ENCODE assay signal across 23 mouse cellular contexts in genomic region chr5:38636301-38636749, GRCm38 (mm10). TPM values are rescaled to one million over a fixed set of nuclear protein-coding genes. Genes with fewer than 3 reads are reported as not detected.
A peak's percentile ranks its signal among the peaks of the same experiment; 100 is the strongest.
DNase-seq lines count a peak whose midpoint lies in the region; ATAC-seq and TF ChIP-seq lines count a peak whose summit lies in the region.
"Had no signal": no experiment of that assay in that cellular context is flagged by ENCODE, and none has a peak within 500 bp of the region (broad histone marks: within the 10 kb centered on the region; RNA-seq: fewer than 3 reads in every experiment).

No protein-coding gene starts in this region.

- peak; percentile 10 for DNase-seq in forebrain, postnatal 0 days
- DNase-seq in forebrain, embryonic 11.5 days (ENCODE audit: low spot score): no peak
- peak; percentile 94 for DNase-seq in Muller cell, postnatal 12 days (ENCODE audit: inconsistent ontology term)
- peak; percentile 72 to 79 for DNase-seq in cerebellum, adult 18-20 months
- peak; percentile 78 to 79 for DNase-seq in cerebellum, postnatal 25 days
- no peak for DNase-seq in spleen, adult 18-20 months
- no peak for DNase-seq in right cerebral cortex, adult 18-20 months
- no peak for DNase-seq in adrenal gland, adult (ENCODE audit: inconsistent age in 2 of 2, low spot score in 1 of 2)
- DNase-seq: embryo, embryonic 11 days; heart, postnatal 14 days; kidney, adult 11 months; liver; right cerebral cortex, postnatal 25 days; thymus, adult 18-20 months had no signal

- H3K27me3 ChIP-seq in forebrain, postnatal 0 days (ENCODE audit: insufficient read depth, low read length): no peaks in the 10 kb centered on the region
- no peaks in the 10 kb centered on the region for H3K27me3 ChIP-seq in forebrain, embryonic 11.5 days (ENCODE audit: control insufficient read depth, insufficient read depth, low read length)
- H3K27me3 ChIP-seq: embryonic facial prominence, embryonic 15.5 days; forebrain, embryonic 12.5 days; heart, embryonic 12.5 days; neural tube, embryonic 12.5 days; stomach, embryonic 15.5 days had no signal

- H3K36me3 ChIP-seq in forebrain, postnatal 0 days (ENCODE audit: insufficient read depth): no peaks in the 10 kb centered on the region
- no peaks in the 10 kb centered on the region for H3K36me3 ChIP-seq in forebrain, embryonic 11.5 days (ENCODE audit: control insufficient read depth, insufficient read depth, low read length)
- H3K36me3 ChIP-seq: embryonic facial prominence, embryonic 15.5 days; forebrain, embryonic 12.5 days; heart, embryonic 12.5 days; neural tube, embryonic 12.5 days; stomach, embryonic 15.5 days had no signal

- no peak overlapping the region for H3K9ac ChIP-seq in forebrain, postnatal 0 days
- H3K9ac ChIP-seq in forebrain, embryonic 11.5 days (ENCODE audit: low read length): no peak overlapping the region
- H3K9ac ChIP-seq: embryonic facial prominence, embryonic 15.5 days; forebrain, embryonic 12.5 days; heart, embryonic 12.5 days; neural tube, embryonic 12.5 days; stomach, embryonic 15.5 days had no signal

- no peaks in the 10 kb centered on the region for H3K9me3 ChIP-seq in forebrain, postnatal 0 days (ENCODE audit: low read length)
- no peaks in the 10 kb centered on the region for H3K9me3 ChIP-seq in forebrain, embryonic 11.5 days (ENCODE audit: control insufficient read depth, low read length)
- H3K9me3 ChIP-seq: embryonic facial prominence, embryonic 15.5 days; forebrain, embryonic 12.5 days; heart, embryonic 12.5 days; neural tube, embryonic 12.5 days; stomach, embryonic 15.5 days had no signal

- H3K4me3 ChIP-seq in forebrain, postnatal 0 days (ENCODE audit: low read depth, low read length): no peak overlapping the region
- H3K4me3 ChIP-seq in forebrain, embryonic 11.5 days (ENCODE audit: low read depth, low read length): no peak overlapping the region
- H3K4me3 ChIP-seq: embryonic facial prominence, embryonic 15.5 days; forebrain, embryonic 12.5 days; heart, embryonic 12.5 days; neural tube, embryonic 12.5 days; stomach, embryonic 15.5 days had no signal

- WGBS in forebrain, postnatal 0 days: 60% methylated on average over 5 of the region's 5 CpGs
- WGBS in forebrain, embryonic 11.5 days: 76% methylated on average over 5 of the region's 5 CpGs

- ATAC-seq in forebrain, postnatal 0 days: peak; percentile 58
- no peak for ATAC-seq in forebrain, embryonic 11.5 days (replicated peaks; ENCODE audit: low FRiP score)
- ATAC-seq: lung, postnatal 0 days had no signal

- no peak for TF ChIP-seq CTCF in forebrain, postnatal 0 days (IDR thresholded peaks at IDR 0.05; ENCODE audit: low read depth)

- H3K4me2 ChIP-seq in forebrain, postnatal 0 days (ENCODE audit: low read depth): no peak overlapping the region
- H3K4me2 ChIP-seq in forebrain, embryonic 11.5 days (ENCODE audit: low read depth, low read length, severe bottlenecking): no peak overlapping the region
- H3K4me2 ChIP-seq: embryonic facial prominence, embryonic 15.5 days; forebrain, embryonic 12.5 days; heart, embryonic 12.5 days; midbrain, embryonic 11.5 days; neural tube, embryonic 12.5 days; stomach, embryonic 15.5 days had no signal

- no peak overlapping the region for H3K27ac ChIP-seq in forebrain, postnatal 0 days (ENCODE audit: low read depth, low read length)
- H3K27ac ChIP-seq in forebrain, embryonic 11.5 days (ENCODE audit: low read depth, low read length): no peak overlapping the region
- H3K27ac ChIP-seq: forebrain, embryonic 12.5 days; kidney, postnatal 0 days; neural tube, embryonic 12.5 days; stomach, embryonic 15.5 days had no signal

- no peaks in the 10 kb centered on the region for H3K4me1 ChIP-seq in forebrain, postnatal 0 days (ENCODE audit: insufficient read depth)
- no peaks in the 10 kb centered on the region for H3K4me1 ChIP-seq in forebrain, embryonic 11.5 days (replicated peaks; ENCODE audit: control insufficient read depth, insufficient read depth, low read length)
- H3K4me1 ChIP-seq: forebrain, embryonic 12.5 days; heart, embryonic 12.5 days; neural tube, embryonic 12.5 days; stomach, embryonic 15.5 days had no signal

RNA-seq across cellular contexts. Expression of gene Zfp518b, which starts 48.3 kb away (rescaled TPM):
- 32.5 and 43.9 TPM in 2 replicates for total RNA-seq in forebrain, postnatal 0 days (2014; rRNA removed)
- 12.8 and 19.9 TPM in 2 replicates for polyA plus RNA-seq in forebrain, postnatal 0 days (2015; fragmentation: Nextera tagmentation; extraction: Ambion mirVana)
- 40.9 and 41.4 TPM in 2 replicates for polyA plus RNA-seq in forebrain, embryonic 11.5 days (2014; fragmentation: Nextera tagmentation; extraction: Ambion mirVana)
- total RNA-seq: MEL had no signal

Comparison
In these comparisons a context has a peak if more than half of its experiments do, and no peak if none do; other contexts are left out.
1. DNase-seq: peak in forebrain, postnatal 0 days (single experiment), Muller cell, postnatal 12 days (single experiment), cerebellum, adult 18-20 months (2 of 2) and cerebellum, postnatal 25 days (2 of 2); none in forebrain, embryonic 11.5 days (single experiment), spleen, adult 18-20 months (0 of 2), right cerebral cortex, adult 18-20 months (single experiment) and adrenal gland, adult (0 of 2).